Comparison of ENCODE assay signal across 8 mouse cellular contexts in genomic region chr13:95951098-95951894, GRCm38 (mm10). TPM values are rescaled to one million over a fixed set of nuclear protein-coding genes. Genes with fewer than 3 reads are reported as not detected.
A peak's percentile ranks its signal among the peaks of the same experiment; 100 is the strongest.
DNase-seq lines count a peak whose midpoint lies in the region; ATAC-seq lines count a peak whose summit lies in the region.

No protein-coding gene starts in this region.

- ATAC-seq in cerebellum, adult (ENCODE audit: insufficient number of reproducible peaks, low FRiP score, low TSS enrichment): peak; percentile 31; the same call in 1 of the 2 replicates
- ATAC-seq in granulocyte monocyte progenitor cell, adult 5-6 weeks (replicated peaks; ENCODE audit: poor library complexity, severe bottlenecking): peak; percentile 77
- peak; percentile 44 for ATAC-seq in monocyte, adult 5-6 weeks (replicated peaks; ENCODE audit: insufficient number of reproducible peaks, low FRiP score, low TSS enrichment, poor library complexity, severe bottlenecking)

- no peak for DNase-seq in cerebellum, adult 11-12 months
- peak; percentile 40 for DNase-seq in right cerebral cortex, postnatal 4 days
- no peak for DNase-seq in right cerebral cortex, adult 18-20 months
- peak; percentile 20 to 43 for DNase-seq in layer of hippocampus, postnatal 25 days (ENCODE audit: extremely low spot score in 1 of 2, low spot score in 1 of 2)
- DNase-seq in gastrocnemius, postnatal 14 days: no peak

- intact Hi-C loops in gastrocnemius, postnatal 14 days (cut with DNase I; ENCODE audit: low total_unique reads): no loop called here

RNA-seq across cellular contexts. Expression of gene Iqgap2, which starts 59.6 kb away (rescaled TPM):
- 71.4 and 91.9 TPM in 2 replicates for total RNA-seq in granulocyte monocyte progenitor cell, adult 5-6 weeks (2014; fragmentation: Nextera tagmentation)
- 143 and 157 TPM in 2 replicates for total RNA-seq in granulocyte monocyte progenitor cell, adult 5-6 weeks (2017)
- 10 to 100 TPM; 82.0 to 83.5 TPM for total RNA-seq in layer of hippocampus, postnatal 25 days (2021)
- 51.2 to 86.8 TPM (median 55.9 TPM) in 3 replicates for total RNA-seq in monocyte, adult 5-6 weeks (2017)
- 1 to 10 TPM; 2.4 to 2.7 TPM for total RNA-seq in gastrocnemius, postnatal 14 days (2021)

Comparison
In these comparisons a context has a peak if more than half of its experiments do, and no peak if none do; other contexts are left out.
1. DNase-seq: peak in right cerebral cortex, postnatal 4 days (single experiment) and layer of hippocampus, postnatal 25 days (2 of 2); none in cerebellum, adult 11-12 months (single experiment), right cerebral cortex, adult 18-20 months (single experiment) and gastrocnemius, postnatal 14 days (single experiment).
2. RNA of gene Iqgap2, which starts 59.6 kb away (total RNA-seq): 71.4 to 157 TPM in granulocyte monocyte progenitor cell, adult 5-6 weeks, 82.0 to 83.5 TPM in layer of hippocampus, postnatal 25 days and 51.2 to 86.8 TPM in monocyte, adult 5-6 weeks; 2.4 to 2.7 TPM in gastrocnemius, postnatal 14 days; every median in the first group is over 10 times any median in the second.
3. Peak in every context shown above with its lines, with median percentiles within 50 percentile points of each other: ATAC-seq.